Mouse (Mus musculus) mesoderm, embryonic 11.5 days (tissue): ENCODE measurements around the gene Aurka.
A peak's percentile ranks its signal among the peaks of the same experiment; 100 is the strongest.

ENCODE experiments used
- DNase-seq: peaks from one replicate; pipeline ENCODE4 v3.0.0-alpha.2; 2012; ENCODE audit warnings: low read depth, low spot score

Aurka gene

DNA sequence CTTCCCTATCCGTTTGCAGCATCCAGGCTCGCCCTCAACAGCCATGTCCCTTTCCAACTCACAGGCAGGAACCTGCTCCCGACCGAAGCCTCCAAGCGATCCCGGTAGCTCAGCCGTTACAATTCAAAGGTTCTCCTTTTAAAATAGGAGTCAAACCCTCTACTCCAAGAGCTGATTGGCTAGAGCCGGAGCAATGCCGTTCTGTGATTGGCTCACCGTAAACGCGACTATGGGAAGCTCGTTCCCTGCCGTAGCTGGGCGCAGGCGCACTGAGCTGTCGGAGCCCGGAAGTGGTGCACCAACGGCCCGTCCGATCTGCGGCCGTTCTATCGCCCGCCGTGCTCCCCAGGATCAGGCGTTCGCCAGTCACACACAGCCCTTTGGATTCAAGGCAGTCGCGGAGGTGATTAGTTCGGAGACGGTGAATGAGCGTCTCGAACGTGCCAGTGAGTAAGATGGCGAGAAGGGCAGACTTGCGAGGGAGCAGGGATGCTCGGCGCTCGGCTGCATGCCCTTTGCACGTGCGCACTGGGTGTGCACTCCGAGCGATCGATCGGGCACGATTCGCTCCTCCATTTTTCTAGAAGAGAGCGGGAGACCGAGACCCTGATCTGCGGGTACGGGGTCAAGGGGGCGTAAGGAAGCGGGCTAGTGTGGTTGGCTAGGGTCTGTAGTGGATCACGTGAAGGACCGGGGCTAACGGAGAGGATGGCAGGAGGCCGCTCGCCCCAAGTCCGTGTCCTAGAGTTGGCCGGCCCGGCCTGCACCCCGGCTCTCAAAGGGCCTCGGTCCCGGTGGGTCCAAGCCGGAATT is at the start of gene Aurka, which contains the start of gene Cstf1:
Gene Aurka (minus strand): TSS at position 125 of the 813 bp plus-strand sequence.
Gene Cstf1 (plus strand): TSS at position 271 of the 813 bp plus-strand sequence.
- peak; percentile 97 for DNase-seq

- no peak for DNase-seq
Measured at GRCm38 (mm10) chr2:172418208-172418607, 47.9 kb upstream of the Aurka start.

DNA sequence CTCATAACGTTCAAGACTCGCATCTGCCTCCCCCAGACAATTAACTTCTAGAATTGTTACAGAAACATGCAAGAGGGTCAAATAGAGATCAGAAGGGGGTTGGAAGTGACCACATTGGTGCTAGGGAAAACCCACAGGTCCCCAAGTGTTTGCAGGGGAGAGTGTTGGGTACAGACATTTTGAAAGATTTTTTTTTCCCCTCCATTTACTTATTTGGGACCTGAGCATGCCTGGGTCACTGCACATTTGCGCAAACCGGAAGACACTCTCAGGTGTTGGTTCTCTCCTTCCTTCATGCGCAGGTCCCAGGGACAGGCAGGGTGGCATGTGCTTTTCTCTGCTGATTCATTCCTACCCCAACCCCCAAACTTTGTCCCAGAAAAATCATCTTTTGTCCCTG is 46.5 kb upstream of the Aurka start:
- DNase-seq, result no peak

DNA sequence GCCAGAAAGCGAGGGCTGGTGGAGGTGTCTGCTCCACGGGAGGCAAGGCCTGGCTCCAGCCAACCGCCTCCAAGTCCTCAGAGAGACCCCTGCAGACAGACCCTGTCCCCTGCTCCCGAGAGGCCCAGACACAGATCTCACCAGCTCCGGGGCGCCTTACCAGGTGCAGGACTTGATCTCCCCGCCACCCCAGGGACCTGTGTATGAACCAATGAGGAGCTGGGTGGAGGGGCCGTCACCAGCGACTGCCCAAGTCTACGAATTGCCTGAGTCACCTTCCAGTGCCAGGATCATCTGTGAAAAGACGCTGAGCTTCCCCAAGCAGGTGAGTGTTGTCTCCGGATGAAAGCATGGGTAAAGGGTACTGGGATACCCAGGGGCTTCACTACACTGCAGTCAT is 45.9 kb upstream of the Aurka start:
- no peak for DNase-seq

DNA sequence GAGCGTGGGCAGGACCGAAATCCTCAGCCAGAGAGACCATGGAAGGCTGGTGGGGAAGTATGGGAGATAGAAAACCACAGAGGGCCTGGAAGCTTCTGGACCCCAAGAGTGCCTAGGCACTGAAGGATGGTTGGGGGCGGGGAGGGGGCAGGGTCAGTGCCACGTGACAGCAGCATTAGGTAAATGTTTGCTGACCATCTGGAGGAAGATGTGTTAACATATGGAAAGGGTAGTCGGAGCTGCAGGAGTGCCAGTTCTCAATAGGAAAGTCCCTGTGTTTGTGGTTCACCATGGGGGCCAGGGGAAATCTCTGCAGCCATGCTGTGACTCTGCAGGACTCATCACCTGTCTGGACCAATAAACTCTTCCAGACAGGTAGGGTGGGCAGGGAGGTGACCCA is 43.6 kb upstream of the Aurka start:
- no peak for DNase-seq

DNA sequence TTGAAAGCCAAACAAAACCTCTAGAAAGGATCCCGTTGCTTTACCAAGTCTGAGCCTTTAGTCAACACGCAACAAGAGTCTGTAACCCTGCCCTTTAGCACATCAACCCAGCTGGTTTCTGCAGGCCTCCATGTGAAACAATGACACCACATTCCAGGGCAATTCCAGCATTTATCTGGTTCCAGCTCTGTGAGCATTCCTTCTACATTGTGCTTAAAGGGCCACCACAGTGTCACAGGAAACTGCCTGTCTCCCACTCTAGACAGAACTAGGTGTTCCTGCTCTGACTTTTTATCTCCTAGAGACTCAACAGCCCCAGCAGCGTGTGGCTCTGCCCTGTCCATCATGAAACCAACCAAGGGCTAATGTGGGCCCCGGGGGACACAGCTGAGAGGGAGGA is 42.9 kb upstream of the Aurka start:
- DNase-seq, result no peak

GRCm38 (mm10) chr2:172412454-172412853 is 42.1 kb upstream of the Aurka start:
- DNase-seq, result peak; percentile 73

GRCm38 (mm10) chr2:172411091-172411490 is 40.8 kb upstream of the Aurka start:
- DNase-seq, result no peak

GRCm38 (mm10) chr2:172410686-172411085 is 40.4 kb upstream of the Aurka start:
- DNase-seq, result no peak

DNA sequence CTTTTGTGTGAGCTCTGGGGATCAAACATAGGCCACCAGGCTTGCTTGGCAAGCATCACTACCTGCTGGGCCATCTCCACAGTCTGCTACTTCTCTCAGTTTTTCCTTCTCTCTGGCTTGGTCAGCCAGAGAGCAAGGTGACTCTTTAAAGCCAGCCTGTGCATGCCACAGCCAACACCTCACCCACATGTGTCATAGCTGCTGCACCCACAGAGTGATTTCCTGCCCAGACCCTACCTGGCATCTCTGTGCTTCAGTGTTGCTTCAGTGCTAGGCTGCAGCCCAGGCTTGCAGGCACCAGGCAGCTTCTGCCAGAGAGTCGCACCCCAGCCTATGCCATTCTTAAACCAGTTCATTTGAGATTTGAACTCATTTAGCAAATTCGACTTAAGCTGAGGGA is 37.2 kb upstream of the Aurka start:
- no peak for DNase-seq

- DNase-seq, result no peak
Measured at GRCm38 (mm10) chr2:172406173-172406572, 35.8 kb upstream of the Aurka start.

- no peak for DNase-seq
Measured at GRCm38 (mm10) chr2:172405011-172405410, 34.7 kb upstream of the Aurka start.

- DNase-seq, result no peak
Measured at GRCm38 (mm10) chr2:172404239-172404638, 33.9 kb upstream of the Aurka start.

GRCm38 (mm10) chr2:172401116-172401825 is 30.9 kb upstream of the Aurka start:
- no peak for DNase-seq

- DNase-seq, result peak; percentile 33
Measured at GRCm38 (mm10) chr2:172399901-172400300, 29.6 kb upstream of the Aurka start.

GRCm38 (mm10) chr2:172395961-172396360 is 25.6 kb upstream of the Aurka start:
- DNase-seq, result no peak

- no peak for DNase-seq
Measured at GRCm38 (mm10) chr2:172394671-172395070, 24.3 kb upstream of the Aurka start.

- no peak for DNase-seq
Measured at GRCm38 (mm10) chr2:172394052-172394392, 23.7 kb upstream of the Aurka start.

- no peak for DNase-seq
Measured at GRCm38 (mm10) chr2:172393391-172394051, 23.2 kb upstream of the Aurka start, which contains the start of gene Cass4. Cass4 (plus strand) TSS chr2:172393794.

DNA sequence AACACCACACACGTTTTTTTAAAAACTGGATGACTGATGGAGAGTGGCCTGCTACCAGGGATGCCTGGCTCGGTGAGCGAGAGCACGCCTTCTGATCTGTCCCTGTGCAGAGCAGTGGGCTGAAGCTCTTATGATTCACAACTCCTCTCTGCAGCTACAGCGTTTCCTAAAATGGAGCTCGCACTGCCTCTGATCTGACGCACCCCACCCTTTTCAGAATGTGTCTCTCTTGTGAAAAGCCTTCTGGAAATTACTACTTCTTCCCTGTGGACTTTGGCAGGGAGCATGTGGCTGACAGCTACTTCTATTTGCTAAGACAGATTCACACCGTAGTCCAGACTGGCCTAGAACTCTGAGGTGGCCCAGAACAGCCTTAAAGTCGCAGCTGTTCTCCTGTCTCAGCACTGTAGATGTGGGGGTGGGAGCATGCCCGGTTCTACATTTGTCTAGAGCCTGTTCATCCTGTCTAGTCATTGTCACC is 21.7 kb upstream of the Aurka start:
- DNase-seq, result no peak

GRCm38 (mm10) chr2:172390341-172390740 is 20.0 kb upstream of the Aurka start:
- no peak for DNase-seq

- no peak for DNase-seq
Measured at GRCm38 (mm10) chr2:172384715-172385114, 14.4 kb upstream of the Aurka start.
